In the genomic region with DNA sequence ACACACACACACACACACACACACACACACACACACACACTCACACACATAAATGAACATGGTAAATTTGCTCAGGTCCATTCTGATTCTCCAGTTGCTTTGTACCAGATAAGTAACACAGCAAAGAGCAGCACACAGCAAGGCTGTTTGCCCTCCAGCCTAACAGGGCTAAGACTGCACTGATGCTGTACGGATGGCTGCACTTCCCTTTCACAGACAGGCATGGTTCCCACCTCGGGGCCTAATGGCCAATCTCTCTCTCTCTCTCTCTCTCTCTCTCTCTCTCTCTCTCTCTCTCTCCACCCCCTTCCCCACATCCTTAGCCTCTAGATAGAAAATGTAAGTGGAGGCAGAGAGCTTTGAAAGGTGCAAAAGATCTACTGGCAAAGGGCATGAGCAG, we compare ENCODE assay signal across 22 mouse cellular contexts. TPM values are rescaled to one million over a fixed set of nuclear protein-coding genes. Genes with fewer than 3 reads are reported as not detected.
"Had no signal": no experiment of that assay in that cellular context is flagged by ENCODE, and none has a peak within 500 bp of the region (broad histone marks: within the 10 kb centered on the region; RNA-seq: fewer than 3 reads in every experiment).

No protein-coding gene starts in this region.

- H3K27ac ChIP-seq: kidney, embryonic 15.5 days; limb, embryonic 10.5 days; limb, embryonic 13.5 days; liver, embryonic 13.5 days; midbrain, embryonic 12.5 days; neural tube, embryonic 13.5 days; stomach, postnatal 0 days had no signal

- DNase-seq: kidney, adult 11 months; kidney, adult 8-10 months; kidney, postnatal 10 days; kidney, postnatal 36 days; layer of hippocampus, postnatal 36 days; liver; liver, embryonic 13.5 days; lung, adult 2 months; lung, postnatal 14 days; lung, postnatal 4 days; right cerebral cortex, postnatal 4 days; thymus, adult 2 months; thymus, postnatal 14 days; thymus, postnatal 4 days had no signal

- H3K4me3 ChIP-seq: kidney, embryonic 15.5 days; limb, embryonic 10.5 days; limb, embryonic 13.5 days; liver, embryonic 13.5 days; midbrain, embryonic 12.5 days; myocyte; neural tube, embryonic 13.5 days had no signal

RNA-seq across cellular contexts. Expression of gene Kdr, which starts 27.4 kb away (rescaled TPM):
- total RNA-seq: monocyte, adult 5-6 weeks had no signal
